Mouse (Mus musculus) fat pad, adult 2 months (tissue): ENCODE measurements at regions not wholly inside any gene's neighbourhood (a gene's known extent, or its start where the extent isn't known, plus 50 kb on each side); places are given as distances from the start of the nearest gene placed in this dataset.

ENCODE experiments used
- DNase-seq: peaks from one replicate; pipeline ENCODE4 v3.0.0-alpha.2; 2011; ENCODE audit warnings: low read depth, low spot score; ENCODE audit errors: extremely low read depth

DNA sequence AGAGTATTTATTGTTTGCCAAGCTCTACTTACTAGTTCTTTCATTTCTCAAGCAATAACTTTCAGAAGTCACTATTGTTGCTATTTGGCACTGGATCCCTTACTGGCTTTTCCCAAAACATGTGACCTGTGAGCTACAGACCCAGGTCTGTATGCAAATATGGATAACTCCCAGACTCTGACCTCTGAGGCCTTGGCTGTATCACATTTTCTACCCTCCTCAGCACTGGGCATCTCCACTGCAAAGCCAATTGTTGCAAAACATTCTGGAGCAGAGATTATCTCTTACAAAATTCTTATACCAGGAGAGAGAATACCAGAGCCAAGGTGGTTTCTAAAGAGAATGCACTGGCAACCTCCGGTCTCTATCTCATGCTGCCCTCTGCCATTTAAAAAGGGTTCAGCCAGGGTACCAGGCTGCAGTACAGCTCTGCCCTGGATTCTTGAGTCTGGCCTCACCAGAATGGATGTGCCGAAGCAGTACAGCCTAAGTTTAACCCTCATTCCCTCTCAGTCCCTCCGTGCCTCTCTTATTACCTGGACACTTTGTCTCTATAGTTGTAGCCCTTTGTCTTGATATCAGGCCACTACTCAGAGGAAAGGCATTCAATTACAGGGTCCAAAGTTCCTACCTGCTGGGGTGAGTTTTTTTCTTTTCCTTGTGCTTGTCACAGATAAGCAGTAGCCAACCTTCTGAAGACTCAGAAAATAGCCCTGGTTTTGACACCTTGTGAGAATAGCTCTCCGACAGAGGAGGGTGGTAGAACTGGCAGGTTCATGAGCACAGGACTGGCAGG lies 101.2 kb upstream of the Vwc2 start:
- peak; percentile 46 for DNase-seq

DNA sequence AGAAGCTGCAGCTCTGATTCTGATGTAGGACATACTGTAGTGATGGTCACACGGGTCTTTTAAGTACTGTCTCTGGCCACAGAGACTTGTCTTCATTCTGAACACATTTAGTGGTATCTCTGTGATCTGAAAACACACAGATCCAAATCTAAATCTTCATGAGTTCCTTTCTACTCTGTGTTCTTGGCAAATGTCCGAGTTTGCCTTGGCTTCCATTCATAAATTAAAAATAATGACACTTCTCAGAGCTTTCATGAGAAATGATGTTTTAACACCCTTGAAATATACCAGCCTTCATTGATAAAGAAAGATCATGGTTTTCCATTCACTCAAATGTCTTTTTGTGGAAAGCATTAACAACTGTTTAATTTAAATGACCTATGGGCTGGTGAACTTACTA lies 100.4 kb upstream of the Vwc2 start:
- DNase-seq, result no peak

DNA sequence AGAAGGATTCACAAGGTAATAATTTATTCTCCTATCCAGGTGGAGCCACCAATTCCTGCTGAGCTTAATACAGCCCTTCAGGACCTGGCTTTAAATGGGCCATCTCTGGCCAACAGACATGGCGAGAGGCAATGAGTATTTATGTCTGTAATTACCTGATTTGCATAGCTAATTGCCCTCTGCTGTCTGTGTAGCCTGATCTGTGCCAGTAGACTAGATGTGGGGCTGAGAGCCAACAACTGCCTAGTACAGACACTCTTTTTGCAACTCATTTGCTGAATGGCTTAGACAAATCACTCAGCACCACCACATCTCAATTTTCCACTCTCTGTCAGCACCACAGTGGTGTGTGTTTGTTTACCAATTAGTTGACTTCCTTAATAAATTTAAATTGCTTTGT lies 99.9 kb upstream of the Vwc2 start:
- DNase-seq, result peak; percentile 74

DNA sequence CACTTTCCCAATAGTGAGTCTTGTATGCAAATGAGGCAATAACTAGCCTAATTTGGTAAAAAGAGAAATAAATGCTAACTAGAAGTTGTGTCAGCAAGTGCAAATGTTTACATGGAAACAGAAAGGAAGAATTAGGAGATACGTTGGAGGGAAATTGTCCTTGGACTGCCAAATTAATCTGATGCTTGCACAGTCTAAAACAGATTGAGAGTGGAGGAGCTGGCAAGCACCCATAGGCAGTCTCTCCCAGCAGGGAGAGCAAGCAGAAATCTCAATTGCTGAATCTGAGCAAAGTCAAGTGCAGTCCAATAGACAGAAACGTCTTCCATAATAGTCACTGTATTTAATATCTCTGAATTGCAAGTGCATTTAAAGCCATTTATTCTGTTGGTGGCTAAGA lies 99.5 kb upstream of the Vwc2 start:
- no peak for DNase-seq

DNA sequence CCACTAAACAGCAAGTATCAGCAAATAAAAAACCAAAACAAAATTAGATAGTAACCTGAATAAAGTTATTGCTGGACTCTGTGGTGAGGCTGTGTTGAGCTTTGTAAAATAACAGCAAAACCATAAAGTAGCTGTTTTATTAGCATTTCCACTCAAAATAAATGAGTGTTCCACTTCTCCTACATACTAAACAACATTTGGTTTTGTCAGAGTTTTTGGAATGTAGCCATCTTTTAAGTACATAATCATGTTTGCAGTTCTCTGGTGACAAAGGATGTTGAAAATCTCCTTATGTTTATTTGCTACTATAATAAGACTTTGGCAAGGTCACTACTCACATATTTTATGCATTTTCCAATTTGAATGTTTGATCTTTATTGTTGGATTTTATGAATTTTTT lies 85.2 kb upstream of the Vwc2 start:
- DNase-seq, result no peak
